Mouse (Mus musculus): Measurements from ENCODE around the gene Usp16. TPM values are rescaled to one million over a fixed set of nuclear protein-coding genes. Genes with fewer than 3 reads are reported as not detected.

Usp16 gene
- total RNA-seq (2021), result 10 to 100 TPM; 79.1 to 84.4 TPM
- long read RNA-seq, experiment 1, transcript Usp16-201 (18 exons, 3,205 nt), result major isoform, 23 of 33 reads
- long read RNA-seq, experiment 1, partial matches to known transcripts, result 2 of 33 reads
- long read RNA-seq, experiment 1, other reads (novel, unspliced or antisense), result 6 of 33 reads
- long read RNA-seq, experiment 2, transcript Usp16-201 (18 exons, 3,205 nt), result major isoform, 28 of 56 reads
- long read RNA-seq, experiment 2, partial matches to known transcripts, result 19 of 56 reads
- long read RNA-seq, experiment 2, other reads (novel, unspliced or antisense), result 8 of 56 reads

- peak; percentile 94 to 96 for DNase-seq (ENCODE audit: low spot score in 2 of 2)
These were observed at the start of gene Usp16 for GRCm38 (mm10) chr16:87454419-87455179. TSS of gene Usp16 (plus strand) at chr16:87454703.

GRCm38 (mm10) chr16:87405001-87405400, 49.5 kb upstream of the Usp16 start:
- DNase-seq (ENCODE audit: low spot score in 2 of 2), result no peak

DNA sequence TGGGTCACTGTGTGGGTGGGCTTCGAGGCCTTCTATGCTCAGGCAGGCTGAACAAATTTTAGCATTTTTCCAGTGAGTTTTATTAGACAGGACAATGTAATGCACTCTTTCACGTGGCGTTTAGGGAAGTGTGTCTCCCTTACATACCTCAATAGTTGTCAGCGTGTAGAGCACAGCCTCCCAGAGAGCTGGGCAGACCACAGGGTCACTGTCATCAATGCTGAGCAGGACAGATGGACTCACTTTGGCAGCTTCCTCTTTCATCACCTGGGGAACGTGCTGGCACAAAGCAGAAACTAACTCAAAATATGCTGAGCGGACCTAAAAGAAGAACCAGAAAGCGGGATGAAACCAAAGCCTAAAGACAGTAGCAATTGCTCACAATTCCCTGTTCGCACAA, 33.8 kb upstream of the Usp16 start:
- DNase-seq (ENCODE audit: low spot score in 2 of 2), result no peak

DNA sequence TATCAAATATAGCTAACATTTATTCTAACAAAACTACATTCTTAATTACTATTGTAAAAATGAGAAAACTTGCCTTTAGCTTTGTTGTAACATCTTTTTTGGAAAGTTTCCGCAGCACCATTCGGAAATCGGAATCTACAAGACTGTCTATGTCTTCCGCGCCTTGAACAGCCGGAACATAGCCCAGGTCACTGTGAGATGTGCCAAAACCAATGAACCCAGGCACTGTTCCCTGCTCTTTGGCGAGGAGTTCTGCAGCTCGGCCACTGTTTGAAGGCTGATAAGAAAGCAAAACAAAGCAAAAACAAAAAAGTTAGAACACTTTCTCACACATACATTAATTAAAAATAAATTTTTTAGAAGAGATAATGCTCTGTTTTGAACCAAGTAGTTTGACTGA, 27.0 kb upstream of the Usp16 start:
- no peak for DNase-seq (ENCODE audit: low spot score in 2 of 2)

- peak; percentile 96 for DNase-seq (ENCODE audit: low spot score in 2 of 2)
These were observed 22.3 kb upstream of the Usp16 start, which contains the start of gene Ltn1 for GRCm38 (mm10) chr16:87432033-87432814. TSS of gene Ltn1 (minus strand) at chr16:87432612.

- no peak for DNase-seq (ENCODE audit: low spot score in 2 of 2)
These were observed 20.2 kb upstream of the Usp16 start for GRCm38 (mm10) chr16:87434266-87434665.

- no peak for DNase-seq (ENCODE audit: low spot score in 2 of 2)
These were observed 19.6 kb upstream of the Usp16 start for GRCm38 (mm10) chr16:87434946-87435345.

DNA sequence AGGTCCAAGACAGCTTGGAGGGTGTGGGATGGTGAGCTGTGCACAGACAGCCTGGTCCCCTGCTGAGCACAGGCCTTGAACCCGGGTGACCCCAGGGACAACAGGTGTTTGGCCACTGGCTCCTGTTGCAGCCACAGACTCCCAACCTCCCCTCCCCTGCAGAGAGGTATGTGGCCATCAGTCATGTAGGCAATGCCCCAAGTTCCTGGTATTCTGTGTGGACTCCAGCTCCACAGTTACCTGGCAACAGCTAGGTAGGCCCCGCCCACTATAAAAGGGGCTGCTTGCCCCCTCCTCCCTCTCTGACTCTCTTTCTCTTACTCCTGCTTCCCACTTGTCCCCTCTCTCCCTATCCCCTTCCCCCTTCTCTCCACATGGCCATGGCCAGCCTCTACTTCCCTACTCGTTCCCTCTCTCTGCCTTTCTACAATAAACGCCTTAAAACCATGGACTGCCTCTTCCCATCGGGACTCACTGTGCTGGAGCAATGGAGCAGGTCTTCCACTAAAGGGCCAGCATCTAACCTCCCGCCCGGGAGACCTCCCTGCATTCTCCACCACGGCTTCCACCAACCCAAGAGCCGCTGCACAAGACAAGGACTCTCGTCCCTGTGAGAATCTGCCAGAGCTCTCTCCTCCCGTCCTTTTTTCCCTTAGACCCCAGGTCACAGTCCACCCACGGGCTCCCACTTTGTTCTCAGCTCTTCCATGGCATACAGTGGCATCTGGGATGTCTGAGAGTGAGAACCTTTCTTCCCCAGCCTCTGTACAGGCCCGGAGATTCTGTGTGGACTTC, 18.9 kb upstream of the Usp16 start:
- DNase-seq (ENCODE audit: low spot score in 2 of 2), result no peak

- DNase-seq (ENCODE audit: low spot score in 2 of 2), result no peak
These were observed 17.4 kb upstream of the Usp16 start for GRCm38 (mm10) chr16:87437096-87437495.

GRCm38 (mm10) chr16:87438697-87439096, 15.8 kb upstream of the Usp16 start:
- DNase-seq (ENCODE audit: low spot score in 2 of 2), result no peak

DNA sequence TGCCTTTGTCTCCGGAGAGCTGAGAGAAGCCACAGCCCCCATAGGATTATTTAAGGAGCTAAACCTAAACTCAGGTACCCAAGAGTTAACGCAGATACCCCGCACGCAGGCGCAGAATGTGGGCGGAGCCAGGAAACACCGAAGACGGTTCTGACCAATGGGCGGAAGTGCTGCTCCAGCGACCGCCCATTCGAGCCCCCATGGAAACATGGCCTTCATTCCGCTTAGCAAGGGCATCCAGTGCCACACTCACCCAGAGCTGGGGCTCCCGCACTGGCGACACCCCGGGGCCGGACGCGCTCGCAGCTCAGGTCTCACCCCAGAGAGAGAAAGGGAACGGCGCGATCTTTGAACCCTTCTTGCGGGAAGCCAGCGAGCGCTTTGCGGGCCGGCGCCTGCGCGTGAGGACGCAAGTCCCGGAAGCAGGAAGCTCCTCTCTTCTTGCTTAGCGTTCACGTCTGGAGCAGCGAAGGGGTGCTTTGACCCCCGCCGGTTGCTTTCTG, 14.3 kb upstream of the Usp16 start, which contains the start of gene Rwdd2b:
Rwdd2b (minus strand) TSS at position 390 of the 503 bp plus-strand sequence.
- peak; percentile 88 to 90 for DNase-seq (ENCODE audit: low spot score in 2 of 2)

DNA sequence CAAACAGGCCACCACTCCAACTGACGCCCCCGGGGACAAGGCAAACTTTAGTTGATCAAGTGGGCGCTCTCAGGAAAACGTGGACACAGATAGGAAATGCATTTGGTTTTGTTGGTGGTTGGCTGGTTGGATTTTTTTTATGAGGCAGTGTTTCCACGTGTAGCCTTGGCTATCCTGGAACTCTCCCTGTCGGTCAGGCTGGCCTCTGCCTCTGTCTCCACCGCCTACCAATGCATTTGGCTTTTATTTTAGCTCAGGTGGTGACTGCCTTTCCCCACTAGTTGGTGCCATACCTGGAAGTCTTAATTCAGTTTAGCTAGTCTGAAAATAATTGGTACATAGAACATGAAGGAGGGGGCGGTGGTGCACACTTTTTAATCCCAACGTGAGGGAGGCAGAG, 13.4 kb upstream of the Usp16 start:
- DNase-seq (ENCODE audit: low spot score in 2 of 2), result no peak

- no peak for DNase-seq (ENCODE audit: low spot score in 2 of 2)
These were observed 12.2 kb upstream of the Usp16 start for GRCm38 (mm10) chr16:87442291-87442690.

- DNase-seq (ENCODE audit: low spot score in 2 of 2), result no peak
These were observed 11.3 kb upstream of the Usp16 start for GRCm38 (mm10) chr16:87443245-87443644.

DNA sequence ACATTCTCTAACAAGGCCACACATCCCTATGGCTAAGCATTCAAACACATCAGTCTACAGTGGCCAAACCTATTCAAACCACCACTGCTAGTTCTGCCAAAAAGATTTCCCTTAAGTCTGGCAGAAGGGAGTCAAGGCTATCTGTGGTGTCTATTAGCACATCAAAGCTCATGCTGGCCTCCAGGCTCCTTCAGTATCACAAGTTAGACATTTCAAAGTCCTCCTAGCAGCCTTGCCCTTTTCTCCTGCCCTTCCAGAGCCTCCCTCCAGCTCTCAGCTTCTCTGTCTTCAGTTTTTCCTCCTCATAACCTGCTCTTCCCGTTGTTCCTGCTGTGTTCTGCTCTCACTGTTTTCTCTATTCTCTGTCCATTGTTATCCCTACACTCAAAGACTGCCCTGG, 10.4 kb upstream of the Usp16 start:
- DNase-seq (ENCODE audit: low spot score in 2 of 2), result no peak

- DNase-seq (ENCODE audit: low spot score in 2 of 2), result no peak
These were observed 9.4 kb upstream of the Usp16 start for GRCm38 (mm10) chr16:87445110-87445509.

GRCm38 (mm10) chr16:87445528-87445927, 9.0 kb upstream of the Usp16 start:
- no peak for DNase-seq (ENCODE audit: low spot score in 2 of 2)

DNA sequence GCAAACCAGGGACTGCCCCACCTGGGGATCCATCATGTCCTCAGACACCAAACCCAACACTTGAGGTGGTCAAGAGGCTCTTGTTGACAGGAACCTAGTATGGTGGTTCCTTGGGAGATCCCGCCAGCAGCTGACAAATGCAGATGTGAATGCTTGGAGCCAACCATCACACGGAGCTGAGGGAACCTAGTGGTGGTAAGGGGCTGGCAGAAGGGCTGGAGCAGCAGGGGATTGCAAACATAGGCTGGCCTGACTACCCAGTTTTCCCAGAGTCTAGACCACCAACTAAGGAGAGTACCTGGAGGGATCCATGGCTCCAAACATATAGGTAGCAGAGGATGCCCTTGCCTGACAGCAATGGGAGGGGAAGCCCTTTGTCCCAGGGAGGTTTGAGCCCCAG, 1.3 kb upstream of the Usp16 start:
- DNase-seq (ENCODE audit: low spot score in 2 of 2), result no peak

- no peak for DNase-seq (ENCODE audit: low spot score in 2 of 2)
These were observed 693 bp downstream of the Usp16 start for GRCm38 (mm10) chr16:87455180-87455611.

GRCm38 (mm10) chr16:87458752-87459151, 4.2 kb downstream of the Usp16 start:
- DNase-seq (ENCODE audit: low spot score in 2 of 2), result no peak

DNA sequence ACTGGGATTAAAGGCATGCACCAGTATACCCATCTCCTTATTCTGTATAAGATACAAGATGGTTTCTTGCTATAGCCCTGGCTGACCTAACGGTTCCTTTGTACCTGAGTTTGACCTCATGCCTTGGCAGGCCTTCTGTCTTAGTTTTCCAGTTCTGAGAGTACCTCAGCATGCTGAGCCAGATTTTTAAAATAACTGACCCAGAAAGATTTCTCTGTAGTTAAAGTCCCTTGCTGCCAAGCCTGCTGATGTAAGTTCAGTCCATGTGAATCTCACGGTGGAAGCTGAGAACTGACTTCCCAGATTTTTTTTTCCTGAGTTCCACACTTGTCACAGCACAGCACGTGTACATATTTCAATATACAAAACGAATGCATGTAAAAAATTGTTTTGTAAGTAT, 16.1 kb downstream of the Usp16 start:
- DNase-seq (ENCODE audit: low spot score in 2 of 2), result no peak
